Mouse (Mus musculus): ENCODE results near the gene Olfr891.
"Not testable (repeated sequence)": the region's sequence is repeated elsewhere in the genome, so short reads cannot be mapped to it uniquely, and the experiment has no call there.

The Olfr891 gene

GRCm38 (mm10) chr9:38180721-38181120 lies at the start of gene Olfr891:
Gene Olfr891 (minus strand): TSS chr9:38180821.
- no peak for DNase-seq (ENCODE audit: low spot score in 2 of 2)

GRCm38 (mm10) chr9:38217755-38218154 lies 37.1 kb upstream of the Olfr891 start, which contains the start of gene Olfr894:
Gene Olfr894 (plus strand): TSS chr9:38218055.
- DNase-seq (ENCODE audit: low spot score in 2 of 2): no peak

- DNase-seq (ENCODE audit: low spot score in 2 of 2): no peak
Observed at GRCm38 (mm10) chr9:38208065-38208464, 27.4 kb upstream of the Olfr891 start, which contains the start of gene Olfr893. Gene Olfr893 (plus strand): TSS chr9:38208365.

GRCm38 (mm10) chr9:38168341-38168740 lies 12.3 kb downstream of the Olfr891 start:
- DNase-seq (ENCODE audit: low spot score in 2 of 2): not testable (repeated sequence)

- DNase-seq (ENCODE audit: low spot score in 2 of 2): no peak
Observed at GRCm38 (mm10) chr9:38142217-38142616, 38.4 kb downstream of the Olfr891 start, which contains the start of gene Olfr890. Gene Olfr890 (plus strand): TSS chr9:38142517.
